Mouse (Mus musculus) kidney, postnatal 0 days (tissue): ENCODE measurements around the gene Usp4. TPM values are rescaled to one million over a fixed set of nuclear protein-coding genes. Genes with fewer than 3 reads are reported as not detected.

Experiments used
- ATAC-seq: fragments of 200-750 bp; cut with Nextera tagmentation; replicated peaks from 2 replicates; pipeline ENCODE4 v1.8.0; 2017; ENCODE audit warnings: low read depth, moderate number of reproducible peaks, moderate TSS enrichment, moderate library complexity; ENCODE audit not compliant: low FRiP score
- DNase-seq: peaks from one replicate; pipeline ENCODE4 v3.0.0-alpha.2; 2016; ENCODE audit warnings: low spot score
- H3K27ac ChIP-seq: fragments of 300-500 bp; sonication (generic); 2 replicates; pipeline ENCODE4 v1.5.1; 2014; ENCODE audit warnings: mild to moderate bottlenecking
- H3K27me3 ChIP-seq: fragments of 300-500 bp; sonication (generic); 2 replicates; pipeline ENCODE4 v1.6.1; 2014; ENCODE audit warnings: low read length, mixed read lengths; ENCODE audit not compliant: insufficient read depth
- H3K36me3 ChIP-seq: fragments of 300-500 bp; sonication (generic); 2 replicates; pipeline ENCODE4 v1.6.1; 2014; ENCODE audit warnings: low read length, mixed read lengths; ENCODE audit not compliant: insufficient read depth
- H3K4me1 ChIP-seq: fragments of 300-500 bp; sonication (generic); replicated peaks from 2 replicates; pipeline ENCODE4 v1.6.1; 2014; ENCODE audit warnings: antibody characterized with exemption, low read length, mixed read lengths; ENCODE audit not compliant: insufficient read depth
- H3K4me2 ChIP-seq: fragments of 300-500 bp; sonication (generic); 2 replicates; pipeline ENCODE4 v1.6.1; 2014; ENCODE audit warnings: mild to moderate bottlenecking, low read length, moderate library complexity, mixed read lengths
- H3K4me3 ChIP-seq: fragments of 300-500 bp; sonication (generic); replicated peaks from 2 replicates; pipeline ENCODE4 v1.5.1; 2014; ENCODE audit warnings: low read depth, low read length
- H3K9ac ChIP-seq: fragments of 300-500 bp; sonication (generic); 2 replicates; pipeline ENCODE4 v1.6.1; 2014; ENCODE audit warnings: low read depth, low read length
- H3K9me3 ChIP-seq: fragments of 300-500 bp; sonication (generic); replicated peaks from 2 replicates; pipeline ENCODE4 v1.6.1; 2016; ENCODE audit warnings: low read length, inconsistent platforms, mixed read lengths
- CTCF ChIP-seq: IDR thresholded peaks from 2 replicates; pipeline ENCODE4 v1.5.1; 2016; ENCODE audit warnings: antibody characterized with exemption, low read depth, mild to moderate bottlenecking, moderate library complexity
- WGBS: fragments of 180-500 bp; shearing (Covaris S2); extraction: QIAGEN DNeasy Blood & Tissue Kit; methylation state at CpG from one replicate; pipeline ENCODE4 v1.1.7; 2014; 5-methylcytosine and 5-hydroxymethylcytosine counted together
- polyA plus RNA-seq: library from polyadenylated mRNA; unstranded; fragments of >200 nt; fragmentation: Nextera tagmentation; extraction: Ambion mirVana; gene quantifications from 2 replicates; pipeline ENCODE4 v1.2.1, GENCODE M21; 2015

Gene Usp4
- polyA plus RNA-seq: 64.0 and 79.9 TPM in 2 replicates

DNA sequence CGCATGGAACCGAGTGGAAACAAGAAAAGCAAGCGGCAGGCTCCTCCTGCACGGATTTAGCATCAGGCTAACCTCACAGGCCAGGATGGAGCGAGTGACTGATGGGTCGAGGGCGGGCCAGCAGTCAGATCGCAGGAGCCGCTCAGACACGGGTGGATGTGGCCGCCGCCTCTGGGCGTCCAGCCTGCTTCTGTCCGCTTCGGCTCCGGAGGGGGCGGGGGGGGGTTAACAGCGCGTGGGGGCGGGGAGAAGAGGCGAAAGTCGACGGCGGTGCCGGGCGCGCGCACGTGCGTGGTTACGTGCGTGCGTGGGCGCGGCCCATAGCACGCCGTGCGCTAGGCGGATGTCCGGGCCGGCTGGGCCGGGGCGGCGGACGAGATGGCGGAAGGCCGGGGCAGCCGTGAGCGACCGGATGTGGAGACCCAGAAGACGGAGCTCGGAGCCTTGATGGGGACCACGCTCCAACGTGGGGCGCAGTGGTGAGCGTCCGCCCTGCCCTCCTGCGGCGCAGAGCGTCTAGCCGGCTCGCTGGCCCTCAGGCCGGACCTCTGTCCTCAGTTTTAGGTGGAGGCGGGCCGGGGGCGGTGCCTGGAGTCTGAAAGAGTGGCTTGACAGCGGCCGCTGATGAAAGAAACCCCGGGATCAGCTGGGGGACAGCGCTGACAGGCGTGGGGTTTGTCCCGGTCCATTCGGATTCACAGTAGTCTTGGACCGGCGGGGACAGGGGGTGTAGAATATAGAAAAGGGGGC, at the start of gene Usp4:
Gene Usp4 (plus strand): TSS at position 314 of the 750 bp plus-strand sequence.
- Histone ChIP-seq H3K4me2 (peak within 1 kb of the TSS; percentile 65), H3K9me3 (no peaks in the 10 kb centered on the region), H3K27me3 (no peaks in the 10 kb centered on the region), H3K4me1 (0 out of 2 replicates have a peak, but pooled peaks cover 2% of the 10 kb centered on the region), H3K9ac (peak within 1 kb of the TSS; percentile 71), H3K4me3 (peak within 1 kb of the TSS; percentile 70), H3K27ac (peak within 1 kb of the TSS; percentile 97), H3K36me3 (peaks cover 18% of the 10 kb centered on the region)
- no peak; the same call in 1 of the 2 replicates for TF ChIP-seq CTCF
- ATAC-seq (peak; percentile 93), DNase-seq (peak; percentile 96)
- WGBS: under 1% methylated on average over 57 of the region's 75 CpGs

DNA sequence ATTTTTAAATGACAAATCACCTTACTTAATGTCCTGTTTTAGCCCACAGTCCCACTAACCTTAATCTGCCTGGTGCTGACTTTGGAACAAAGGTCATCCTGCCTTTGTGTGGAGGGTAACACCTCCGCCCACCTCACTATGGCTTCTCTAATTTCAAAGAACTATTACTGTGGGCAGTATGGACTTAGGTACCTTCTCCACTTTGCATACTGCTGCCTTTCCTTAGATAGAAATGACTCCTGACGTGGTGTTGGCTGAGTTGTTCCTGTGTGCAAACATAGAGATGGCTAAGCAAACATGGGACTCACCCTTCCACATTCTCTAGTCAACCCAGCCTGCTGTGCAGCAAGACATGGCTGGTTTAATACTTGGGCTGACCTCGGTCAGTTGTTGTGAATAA, 45.8 kb upstream of the Usp4 start:
- Histone ChIP-seq H3K27me3 (no peaks in the 10 kb centered on the region), H3K4me2 (no peak overlapping the region), H3K4me1 (peaks cover 7% of the 10 kb centered on the region; the same call in 1 of the 2 replicates), H3K36me3 (0 out of 2 replicates have a peak, but pooled peaks cover 7% of the 10 kb centered on the region), H3K27ac (no peak overlapping the region), H3K4me3 (no peak overlapping the region), H3K9ac (no peak overlapping the region), H3K9me3 (no peaks in the 10 kb centered on the region)
- TF ChIP-seq CTCF: no peak
- no peak for DNase-seq
- no peak for ATAC-seq
- WGBS: 78% methylated on average over 3 of the region's 3 CpGs

DNA sequence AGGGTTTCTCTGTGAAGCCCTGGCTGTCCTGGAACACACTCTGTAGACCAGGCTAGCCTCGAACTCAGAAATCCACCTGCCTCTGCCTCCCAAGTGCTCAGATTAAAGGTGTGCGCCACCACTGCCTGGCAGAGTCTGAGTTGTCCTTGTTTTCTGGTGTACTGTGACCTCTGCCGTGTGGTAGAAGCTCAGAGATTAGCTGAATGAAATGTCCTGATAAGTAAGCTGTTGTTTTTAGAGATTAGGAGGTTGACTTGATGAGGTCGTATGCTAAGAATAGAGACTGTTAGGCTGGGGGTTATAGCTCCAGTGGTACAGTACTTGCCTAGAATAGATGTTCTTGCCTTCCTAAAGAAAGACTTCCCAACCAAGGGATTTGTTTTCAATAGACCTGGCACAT, 42.9 kb upstream of the Usp4 start:
- Histone ChIP-seq H3K36me3 (0 out of 2 replicates have a peak, but pooled peaks cover 7% of the 10 kb centered on the region), H3K27ac (0 out of 2 replicates have a peak overlapping the region, but pooled peaks have one; percentile 88), H3K9me3 (no peaks in the 10 kb centered on the region), H3K9ac (no peak overlapping the region), H3K27me3 (no peaks in the 10 kb centered on the region), H3K4me1 (peaks cover 18% of the 10 kb centered on the region), H3K4me3 (0 out of 2 replicates have a peak overlapping the region, but pooled peaks have one; percentile 73), H3K4me2 (peak overlapping the region; percentile 91)
- DNase-seq: no peak
- ATAC-seq: no peak
- WGBS: 84% methylated on average over 4 of the region's 4 CpGs
- TF ChIP-seq CTCF: no peak

DNA sequence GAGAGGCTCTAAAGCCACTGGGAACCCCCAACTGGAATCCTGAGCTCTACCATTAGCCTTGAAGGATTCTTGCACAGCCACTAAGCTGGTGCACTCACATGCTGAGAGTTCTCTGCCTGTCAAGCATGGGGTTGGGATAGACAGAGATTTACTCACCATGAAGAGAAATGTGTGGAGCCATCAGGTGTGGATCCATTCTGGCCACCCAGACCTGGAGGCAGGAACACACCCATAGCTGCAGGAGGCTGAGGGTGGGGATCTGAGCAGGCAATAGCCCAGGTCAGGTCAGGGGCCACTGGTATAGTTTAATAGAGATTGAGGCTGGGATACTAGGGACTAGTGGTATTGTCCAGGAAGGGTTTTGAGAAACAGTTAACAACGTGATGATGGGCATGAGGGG, 42.5 kb upstream of the Usp4 start:
- no peak for ATAC-seq
- TF ChIP-seq CTCF: no peak
- WGBS: 9% methylated on average over 1 of the region's 1 CpGs

DNA sequence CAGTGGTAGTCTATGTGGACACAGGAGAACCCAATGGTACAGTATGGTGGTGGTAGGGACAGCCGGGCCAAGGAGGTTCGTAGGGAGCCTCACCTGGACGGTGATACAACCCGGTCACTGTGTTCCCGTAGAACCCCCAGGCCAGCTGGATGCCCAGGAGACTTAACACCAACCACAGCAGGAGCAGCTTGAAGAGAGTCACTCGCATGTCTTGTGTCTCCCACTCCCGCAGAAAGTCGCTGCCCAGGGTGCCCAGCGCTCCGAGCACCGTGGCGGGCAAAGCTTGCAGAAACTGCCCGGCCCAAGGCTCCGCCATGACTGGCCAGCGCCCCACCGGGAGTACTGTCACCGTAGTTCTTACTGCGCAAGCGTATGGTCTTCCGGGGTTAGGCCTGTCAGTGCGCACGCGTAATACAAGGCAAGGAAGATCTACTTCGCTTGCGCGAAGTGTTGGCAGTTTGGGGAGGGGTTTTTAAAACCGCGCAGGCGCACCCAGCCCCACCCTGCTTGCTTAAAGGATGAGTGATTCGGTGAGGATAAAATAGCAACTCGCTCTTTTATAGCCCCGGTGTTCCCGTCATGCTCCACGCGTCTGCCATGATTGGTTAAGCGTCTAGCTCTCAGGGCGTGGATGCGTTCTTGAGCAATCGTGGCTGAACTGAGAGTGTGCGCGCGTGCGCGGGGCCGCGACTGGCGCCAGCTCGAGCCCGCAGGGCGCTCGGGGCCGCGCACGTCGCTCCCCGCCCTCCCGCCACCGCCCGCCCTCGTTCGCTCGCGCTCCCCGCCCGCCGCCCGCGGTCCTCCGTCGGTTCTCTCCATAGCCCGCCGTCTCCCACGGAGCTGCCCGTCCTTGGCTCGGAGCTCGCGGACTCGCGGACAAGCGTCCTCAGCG, 41.8 kb upstream of the Usp4 start, which contains the start of the genes Rhoa and Tcta:
Gene Rhoa (plus strand): TSS at position 501 of the 892 bp plus-strand sequence.
Gene Tcta (minus strand): TSS at position 532 of the 892 bp plus-strand sequence.
- Histone ChIP-seq H3K27me3 (no peaks in the 10 kb centered on the region), H3K4me2 (peak within 1 kb of the TSS; percentile 91), H3K36me3 (0 out of 2 replicates have a peak, but pooled peaks cover 7% of the 10 kb centered on the region), H3K27ac (peak within 1 kb of the TSS; percentile 98), H3K9me3 (no peaks in the 10 kb centered on the region), H3K9ac (peak within 1 kb of the TSS; percentile 97), H3K4me1 (peaks cover 18% of the 10 kb centered on the region), H3K4me3 (peak within 1 kb of the TSS; percentile 79)
- no peak for TF ChIP-seq CTCF
- under 1% methylated on average over 81 of the region's 81 CpGs for WGBS
- ATAC-seq: peak; percentile 96
- DNase-seq: peak; percentile 100

More for the DNA sequence above, 42.5 kb upstream of the Usp4 start:
- H3K4me2 ChIP-seq: peak overlapping the region; percentile 91
- H3K27ac ChIP-seq: peak overlapping the region; percentile 88
- H3K9me3 ChIP-seq: no peaks in the 10 kb centered on the region
- H3K9ac ChIP-seq: peak overlapping the region; percentile 82
- H3K4me3 ChIP-seq: peak overlapping the region; percentile 73
- H3K27me3 ChIP-seq: no peaks in the 10 kb centered on the region
- H3K36me3 ChIP-seq: 0 out of 2 replicates have a peak, but pooled peaks cover 7% of the 10 kb centered on the region
- peaks cover 18% of the 10 kb centered on the region for H3K4me1 ChIP-seq
- DNase-seq: no peak
